ENCODE assay signal across 8 mouse cellular contexts in the genomic region with DNA sequence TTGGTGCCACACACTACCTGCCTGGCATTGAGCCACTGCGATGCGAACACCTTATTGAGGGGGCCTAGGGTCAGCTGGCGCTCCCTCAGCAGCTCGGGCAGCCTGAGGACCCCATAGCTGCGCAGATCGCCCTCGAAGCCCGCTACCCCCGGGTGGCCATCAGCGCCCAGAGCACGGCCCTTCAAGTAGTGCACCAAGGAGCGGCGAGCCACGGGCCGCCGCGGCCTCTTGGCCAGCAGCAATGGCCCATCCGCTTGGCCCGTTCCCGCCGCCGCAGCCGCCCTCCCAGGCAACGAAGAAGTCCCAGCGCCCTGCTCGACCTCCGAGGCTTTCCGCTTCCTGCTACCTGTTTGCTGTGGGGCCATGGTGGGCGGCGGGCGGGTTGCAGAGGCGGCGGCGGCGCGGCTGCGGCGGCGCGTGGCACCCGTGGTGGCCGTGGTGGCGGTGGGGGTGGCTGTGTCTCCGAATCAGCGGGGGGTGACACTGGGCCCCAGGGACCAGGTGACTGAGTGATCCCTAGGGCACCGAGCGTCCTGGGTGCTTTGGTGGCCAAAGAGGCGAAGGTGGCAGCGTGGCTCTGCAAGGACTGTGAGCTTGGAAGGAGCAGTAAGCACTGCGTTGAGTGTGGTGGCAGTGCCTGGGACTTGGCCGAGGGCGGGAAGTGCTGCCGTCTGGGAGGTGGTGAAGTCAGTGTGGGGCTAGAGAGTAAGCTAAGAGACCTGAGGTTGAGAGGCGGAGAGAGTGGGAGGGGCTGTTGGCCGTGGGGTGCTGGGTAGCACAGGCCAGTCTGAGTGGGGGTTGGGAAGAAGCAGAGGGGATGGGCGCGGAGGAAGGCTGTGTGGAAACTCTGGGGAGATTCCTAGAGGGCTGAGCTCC. TPM values are rescaled to one million over a fixed set of nuclear protein-coding genes. Genes with fewer than 3 reads are reported as not detected.
DNase-seq lines count a peak whose midpoint lies in the region; ATAC-seq lines count a peak whose summit lies in the region.

A gene (minus strand): TSS at position 697 of the 876 bp plus-strand sequence.

- WGBS in embryonic facial prominence, embryonic 10.5 days, result 16% methylated on average over 57 of the region's 57 CpGs
- WGBS in hindbrain, embryonic 10.5 days, result 14% methylated on average over 57 of the region's 57 CpGs
- WGBS in limb, embryonic 12.5 days, result 21% methylated on average over 52 of the region's 57 CpGs
- WGBS in neural tube, embryonic 11.5 days, result 12% methylated on average over 43 of the region's 57 CpGs

- H3K9me3 ChIP-seq in embryonic facial prominence, embryonic 10.5 days, result no peaks in the 10 kb centered on the region
- H3K9me3 ChIP-seq in hindbrain, embryonic 10.5 days, result 0 out of 2 replicates have a peak, but pooled peaks cover 3% of the 10 kb centered on the region
- no peaks in the 10 kb centered on the region for H3K9me3 ChIP-seq in limb, embryonic 12.5 days
- H3K9me3 ChIP-seq in neural tube, embryonic 11.5 days (ENCODE audit: control insufficient read depth, low read length), result no peaks in the 10 kb centered on the region

- H3K36me3 ChIP-seq in embryonic facial prominence, embryonic 10.5 days (replicated peaks), result no peaks in the 10 kb centered on the region
- H3K36me3 ChIP-seq in hindbrain, embryonic 10.5 days, result no peaks in the 10 kb centered on the region
- H3K36me3 ChIP-seq in limb, embryonic 12.5 days, result no peaks in the 10 kb centered on the region
- H3K36me3 ChIP-seq in neural tube, embryonic 11.5 days (ENCODE audit: control insufficient read depth, insufficient read depth, low read length), result no peaks in the 10 kb centered on the region

- peak; percentile 12 for DNase-seq in ovary, adult 18-20 months (ENCODE audit: low spot score)
- DNase-seq in ovary, postnatal 10 days (ENCODE audit: low spot score), result no peak
- peak; percentile 54 for DNase-seq in embryonic facial prominence, embryonic 10.5 days (ENCODE audit: low spot score)
- DNase-seq in hindbrain, embryonic 10.5 days (ENCODE audit: low spot score), result peak; percentile 31
- DNase-seq in neural tube, embryonic 11.5 days (ENCODE audit: low spot score), result peak; percentile 38
- DNase-seq in adrenal gland, postnatal 25 days, result no peak
- DNase-seq in natural killer cell, adult 2 months (ENCODE audit: low spot score in 2 of 2), result no peak

- peak within 1 kb of the TSS; percentile 78 for H3K27ac ChIP-seq in embryonic facial prominence, embryonic 10.5 days (replicated peaks)
- peak within 1 kb of the TSS; percentile 67 for H3K27ac ChIP-seq in hindbrain, embryonic 10.5 days
- no peak within 1 kb of the TSS for H3K27ac ChIP-seq in limb, embryonic 12.5 days
- H3K27ac ChIP-seq in neural tube, embryonic 11.5 days (ENCODE audit: low read depth, low read length), result no peak within 1 kb of the TSS

- H3K4me1 ChIP-seq in embryonic facial prominence, embryonic 10.5 days, result no peaks in the 10 kb centered on the region
- no peaks in the 10 kb centered on the region for H3K4me1 ChIP-seq in hindbrain, embryonic 10.5 days (replicated peaks)
- no peaks in the 10 kb centered on the region for H3K4me1 ChIP-seq in limb, embryonic 12.5 days (replicated peaks)
- H3K4me1 ChIP-seq in neural tube, embryonic 11.5 days (ENCODE audit: control insufficient read depth, insufficient read depth, low read length), result no peaks in the 10 kb centered on the region

- peak within 1 kb of the TSS; percentile 62 for H3K4me2 ChIP-seq in limb, embryonic 12.5 days
- H3K4me2 ChIP-seq in neural tube, embryonic 11.5 days (ENCODE audit: low read depth), result peak within 1 kb of the TSS; percentile 70

- 0 out of 2 replicates have a peak, but pooled peaks cover 9% of the 10 kb centered on the region for H3K27me3 ChIP-seq in embryonic facial prominence, embryonic 10.5 days (replicated peaks; ENCODE audit: low read depth, poor library complexity, severe bottlenecking)
- peaks cover 5% of the 10 kb centered on the region; the same call in 1 of the 2 replicates for H3K27me3 ChIP-seq in hindbrain, embryonic 10.5 days (ENCODE audit: insufficient read depth, poor library complexity, severe bottlenecking)
- H3K27me3 ChIP-seq in limb, embryonic 12.5 days, result no peaks in the 10 kb centered on the region
- H3K27me3 ChIP-seq in neural tube, embryonic 11.5 days (ENCODE audit: control insufficient read depth, insufficient read depth, low read length), result no peaks in the 10 kb centered on the region

- ATAC-seq in limb, embryonic 12.5 days (ENCODE audit: insufficient number of reproducible peaks, insufficient read depth, low FRiP score, low TSS enrichment, low read depth), result peak; percentile 93
- ATAC-seq in neural tube, embryonic 11.5 days (ENCODE audit: insufficient read depth, low FRiP score, low TSS enrichment), result peak; percentile 86

- H3K4me3 ChIP-seq in embryonic facial prominence, embryonic 10.5 days, result peak within 1 kb of the TSS; percentile 61
- H3K4me3 ChIP-seq in hindbrain, embryonic 10.5 days, result peak within 1 kb of the TSS; percentile 58
- H3K4me3 ChIP-seq in limb, embryonic 12.5 days (replicated peaks), result peak within 1 kb of the TSS; percentile 48
- H3K4me3 ChIP-seq in neural tube, embryonic 11.5 days (ENCODE audit: low read depth, low read length), result peak within 1 kb of the TSS; percentile 38

- H3K9ac ChIP-seq in limb, embryonic 12.5 days (replicated peaks), result peak within 1 kb of the TSS; percentile 63
- H3K9ac ChIP-seq in neural tube, embryonic 11.5 days (ENCODE audit: low read length), result peak within 1 kb of the TSS; percentile 41

RNA-seq across cellular contexts. Expression of the gene that starts here (rescaled TPM):
- 1.5 and 1.7 TPM in 2 replicates for polyA plus RNA-seq in embryonic facial prominence, embryonic 10.5 days (2016; fragmentation: Nextera tagmentation; extraction: Ambion mirVana)
- polyA plus RNA-seq in hindbrain, embryonic 10.5 days (2016; fragmentation: Nextera tagmentation; extraction: Ambion mirVana), result 1.1 and 1.5 TPM in 2 replicates
- polyA plus RNA-seq in limb, embryonic 12.5 days (2016; fragmentation: Nextera tagmentation; extraction: Ambion mirVana), result 3.8 and 3.9 TPM in 2 replicates
- polyA plus RNA-seq in neural tube, embryonic 11.5 days (2014; fragmentation: Nextera tagmentation; extraction: Ambion mirVana), result 0.95 and 1.1 TPM in 2 replicates
- total RNA-seq in adrenal gland, postnatal 25 days (2021), result not detected in 2 replicates

Comparison
In these comparisons a context has a peak if more than half of its experiments do, and no peak if none do; other contexts are left out.
1. DNase-seq: peak in ovary, adult 18-20 months (single experiment), embryonic facial prominence, embryonic 10.5 days (single experiment), hindbrain, embryonic 10.5 days (single experiment) and neural tube, embryonic 11.5 days (single experiment); none in ovary, postnatal 10 days (single experiment), adrenal gland, postnatal 25 days (single experiment) and natural killer cell, adult 2 months (0 of 2).
2. H3K27ac ChIP-seq: peak in embryonic facial prominence, embryonic 10.5 days (single experiment) and hindbrain, embryonic 10.5 days (single experiment); none in limb, embryonic 12.5 days (single experiment) and neural tube, embryonic 11.5 days (single experiment).
3. Peak in every context shown above with its lines, with median percentiles within 50 percentile points of each other: H3K4me3 ChIP-seq.